Mouse (Mus musculus): ENCODE results near the gene Gm10340. TPM values are rescaled to one million over a fixed set of nuclear protein-coding genes. Genes with fewer than 3 reads are reported as not detected.
"Not testable (repeated sequence)": the region's sequence is repeated elsewhere in the genome, so short reads cannot be mapped to it uniquely, and the experiment has no call there.

Gene Gm10340
- not detected in 2 replicates for polyA plus RNA-seq (2011; ENCODE audit: insufficient read length, low read depth, missing spikeins)

- not testable (repeated sequence) for H3K27ac ChIP-seq (ENCODE audit: insufficient read depth, low read length); H3K4me3 ChIP-seq (ENCODE audit: insufficient read depth, low read length)
These were observed at the start of gene Gm10340 for GRCm38 (mm10) chr14:3133697-3134096. Gm10340 (plus strand) TSS chr14:3133997.

GRCm38 (mm10) chr14:3116051-3116450 lies 17.7 kb upstream of the Gm10340 start:
- not testable (repeated sequence) for H3K27ac ChIP-seq (ENCODE audit: insufficient read depth, low read length); H3K4me3 ChIP-seq (ENCODE audit: insufficient read depth, low read length); H3K4me1 ChIP-seq (ENCODE audit: control insufficient read depth, insufficient read depth, low read length)

More at GRCm38 (mm10) chr14:3133697-3134096, at the start of gene Gm10340:
- H3K4me1 ChIP-seq (ENCODE audit: control insufficient read depth, insufficient read depth, low read length): not testable (repeated sequence)

GRCm38 (mm10) chr14:3187955-3188354 lies 54.2 kb downstream of the Gm10340 start, which contains the start of gene Gm5795:
Gm5795 (plus strand) TSS chr14:3188255.
- H3K4me3 ChIP-seq (ENCODE audit: insufficient read depth, low read length); H3K27ac ChIP-seq (ENCODE audit: insufficient read depth, low read length); H3K4me1 ChIP-seq (ENCODE audit: control insufficient read depth, insufficient read depth, low read length): not testable (repeated sequence)

Other genes with a start within 250 kb of the Gm10340 start
- not detected in 2 replicates for gene Gm2888, start 104.0 kb upstream of the Gm10340 start, polyA plus RNA-seq (2011; ENCODE audit: insufficient read length, low read depth, missing spikeins)
- not detected in 2 replicates for gene Gm2897, start 84.7 kb upstream of the Gm10340 start, polyA plus RNA-seq (2011; ENCODE audit: insufficient read length, low read depth, missing spikeins)
- not detected in 2 replicates for gene Gm5795, start 54.3 kb downstream of the Gm10340 start, polyA plus RNA-seq (2011; ENCODE audit: insufficient read length, low read depth, missing spikeins)
- not detected in 2 replicates for gene D830030K20Rik, start 74.5 kb downstream of the Gm10340 start, polyA plus RNA-seq (2011; ENCODE audit: insufficient read length, low read depth, missing spikeins)
- not detected in 2 replicates for gene Gm2956, start 198.6 kb downstream of the Gm10340 start, polyA plus RNA-seq (2011; ENCODE audit: insufficient read length, low read depth, missing spikeins)